Comparison of ENCODE assay signal across 11 mouse cellular contexts in genomic region chr9:62469696-62470095, GRCm38 (mm10).
DNase-seq lines count a peak whose midpoint lies in the region; ATAC-seq lines count a peak whose summit lies in the region.
"Had no signal": no experiment of that assay in that cellular context is flagged by ENCODE, and none has a peak within 500 bp of the region (broad histone marks: within the 10 kb centered on the region; RNA-seq: fewer than 3 reads in every experiment).

No protein-coding gene starts in this region.

- ATAC-seq in hindbrain, embryonic 11.5 days (ENCODE audit: low FRiP score): no peak
- no peak for ATAC-seq in forebrain, embryonic 11.5 days (replicated peaks; ENCODE audit: low FRiP score)
- no peak for ATAC-seq in hindbrain, embryonic 16.5 days
- ATAC-seq in neural tube, embryonic 14.5 days (ENCODE audit: low read depth): no peak

- intact Hi-C loops in heart, postnatal 25 days (cut with DNase I): loop anchor here (1.0 to 10.0 kb wide), 3 partner anchors 81 to 305 kb away; no protein-coding TSS in a partner anchor

- H3K27ac ChIP-seq in hindbrain, embryonic 10.5 days: peak overlapping the region; percentile 64; the same call in 1 of the 2 replicates
- H3K27ac ChIP-seq in hindbrain, embryonic 11.5 days (ENCODE audit: low read depth, low read length): no peak overlapping the region
- peak overlapping the region; percentile 13 for H3K27ac ChIP-seq in forebrain, embryonic 11.5 days (ENCODE audit: low read depth, low read length)
- peak overlapping the region; percentile 55 for H3K27ac ChIP-seq in hindbrain, embryonic 16.5 days (ENCODE audit: low read depth, low read length)
- H3K27ac ChIP-seq in neural tube, embryonic 14.5 days (ENCODE audit: low read depth, low read length): peak overlapping the region; percentile 44; the same call in 1 of the 2 replicates
- H3K27ac ChIP-seq: heart, embryonic 15.5 days had no signal

- no peak overlapping the region for H3K9ac ChIP-seq in hindbrain, embryonic 11.5 days (ENCODE audit: low read depth, low read length)
- H3K9ac ChIP-seq in forebrain, embryonic 11.5 days (ENCODE audit: low read length): no peak overlapping the region
- 0 out of 2 replicates have a peak overlapping the region, but pooled peaks have one; percentile 22 for H3K9ac ChIP-seq in hindbrain, embryonic 16.5 days (ENCODE audit: low read depth, low read length)
- no peak overlapping the region for H3K9ac ChIP-seq in neural tube, embryonic 14.5 days (replicated peaks; ENCODE audit: low read depth, low read length)
- H3K9ac ChIP-seq: heart, embryonic 15.5 days had no signal

- DNase-seq in hindbrain, embryonic 10.5 days (ENCODE audit: low spot score): no peak
- DNase-seq in hindbrain, embryonic 11.5 days (ENCODE audit: low spot score): no peak
- DNase-seq in forebrain, embryonic 11.5 days (ENCODE audit: low spot score): no peak
- no peak for DNase-seq in heart, postnatal 25 days (ENCODE audit: low spot score)
- DNase-seq in adrenal gland, adult (ENCODE audit: inconsistent age in 2 of 2, low spot score in 1 of 2): no peak
- DNase-seq in urinary bladder, postnatal 14 days (ENCODE audit: low spot score): no peak

- 84% methylated on average over 10 of the region's 10 CpGs for WGBS in hindbrain, embryonic 10.5 days
- WGBS in hindbrain, embryonic 11.5 days: 82% methylated on average over 10 of the region's 10 CpGs
- 79% methylated on average over 10 of the region's 10 CpGs for WGBS in forebrain, embryonic 11.5 days
- WGBS in hindbrain, embryonic 16.5 days: 61% methylated on average over 10 of the region's 10 CpGs
- 61% methylated on average over 10 of the region's 10 CpGs for WGBS in neural tube, embryonic 14.5 days

- no peak overlapping the region for H3K4me3 ChIP-seq in hindbrain, embryonic 10.5 days
- no peak overlapping the region for H3K4me3 ChIP-seq in hindbrain, embryonic 11.5 days (ENCODE audit: low read depth, low read length)
- no peak overlapping the region for H3K4me3 ChIP-seq in forebrain, embryonic 11.5 days (ENCODE audit: low read depth, low read length)
- no peak overlapping the region for H3K4me3 ChIP-seq in hindbrain, embryonic 16.5 days (ENCODE audit: low read length)
- H3K4me3 ChIP-seq in neural tube, embryonic 14.5 days (ENCODE audit: low read depth, low read length): no peak overlapping the region
- H3K4me3 ChIP-seq: erythroblast, embryonic 14.5 days; heart, embryonic 15.5 days had no signal

- H3K9me3 ChIP-seq in hindbrain, embryonic 10.5 days: no peaks in the 10 kb centered on the region
- no peaks in the 10 kb centered on the region for H3K9me3 ChIP-seq in hindbrain, embryonic 11.5 days (ENCODE audit: control insufficient read depth, low read length)
- H3K9me3 ChIP-seq in forebrain, embryonic 11.5 days (ENCODE audit: control insufficient read depth, low read length): no peaks in the 10 kb centered on the region
- H3K9me3 ChIP-seq in hindbrain, embryonic 16.5 days (ENCODE audit: control insufficient read depth, low read length): no peaks in the 10 kb centered on the region
- H3K9me3 ChIP-seq in neural tube, embryonic 14.5 days (ENCODE audit: control insufficient read depth, low read length): no peaks in the 10 kb centered on the region
- H3K9me3 ChIP-seq: heart, embryonic 15.5 days had no signal

- H3K4me1 ChIP-seq in hindbrain, embryonic 10.5 days (replicated peaks): peaks cover 38% of the 10 kb centered on the region
- 0 out of 2 replicates have a peak, but pooled peaks cover 2% of the 10 kb centered on the region for H3K4me1 ChIP-seq in hindbrain, embryonic 11.5 days (replicated peaks; ENCODE audit: control insufficient read depth, insufficient read depth, low read length)
- peaks cover 7% of the 10 kb centered on the region; the same call in 1 of the 2 replicates for H3K4me1 ChIP-seq in forebrain, embryonic 11.5 days (replicated peaks; ENCODE audit: control insufficient read depth, insufficient read depth, low read length)
- peaks cover 18% of the 10 kb centered on the region for H3K4me1 ChIP-seq in hindbrain, embryonic 16.5 days (ENCODE audit: control insufficient read depth, insufficient read depth, low read depth, low read length)
- peaks cover 19% of the 10 kb centered on the region; the same call in 1 of the 2 replicates for H3K4me1 ChIP-seq in neural tube, embryonic 14.5 days (ENCODE audit: control insufficient read depth, insufficient read depth, low read length)

- no peaks in the 10 kb centered on the region for H3K27me3 ChIP-seq in hindbrain, embryonic 10.5 days (ENCODE audit: insufficient read depth, poor library complexity, severe bottlenecking)
- no peaks in the 10 kb centered on the region for H3K27me3 ChIP-seq in hindbrain, embryonic 11.5 days (ENCODE audit: control insufficient read depth, insufficient read depth, low read length)
- no peaks in the 10 kb centered on the region for H3K27me3 ChIP-seq in forebrain, embryonic 11.5 days (ENCODE audit: control insufficient read depth, insufficient read depth, low read length)
- H3K27me3 ChIP-seq in hindbrain, embryonic 16.5 days (replicated peaks; ENCODE audit: control insufficient read depth, insufficient read depth, low read length): no peaks in the 10 kb centered on the region
- H3K27me3 ChIP-seq in neural tube, embryonic 14.5 days (ENCODE audit: control insufficient read depth, insufficient read depth, low read length): no peaks in the 10 kb centered on the region
- H3K27me3 ChIP-seq: heart, embryonic 15.5 days had no signal

- H3K4me2 ChIP-seq in hindbrain, embryonic 11.5 days (replicated peaks; ENCODE audit: low read depth, low read length): no peak overlapping the region
- no peak overlapping the region; the same call in 1 of the 2 replicates for H3K4me2 ChIP-seq in forebrain, embryonic 11.5 days (ENCODE audit: low read depth, low read length, severe bottlenecking)
- H3K4me2 ChIP-seq in hindbrain, embryonic 16.5 days (ENCODE audit: low read length): no peak overlapping the region
- H3K4me2 ChIP-seq in neural tube, embryonic 14.5 days (ENCODE audit: low read depth, low read length): no peak overlapping the region
- H3K4me2 ChIP-seq: heart, embryonic 15.5 days; liver, embryonic 11.5 days had no signal

- H3K36me3 ChIP-seq in hindbrain, embryonic 10.5 days: no peaks in the 10 kb centered on the region
- no peaks in the 10 kb centered on the region for H3K36me3 ChIP-seq in hindbrain, embryonic 11.5 days (ENCODE audit: control insufficient read depth, insufficient read depth, low read length)
- H3K36me3 ChIP-seq in forebrain, embryonic 11.5 days (ENCODE audit: control insufficient read depth, insufficient read depth, low read length): no peaks in the 10 kb centered on the region
- H3K36me3 ChIP-seq in hindbrain, embryonic 16.5 days (ENCODE audit: control insufficient read depth, insufficient read depth, low read length): no peaks in the 10 kb centered on the region
- no peaks in the 10 kb centered on the region for H3K36me3 ChIP-seq in neural tube, embryonic 14.5 days (ENCODE audit: control insufficient read depth, insufficient read depth, low read length)
- H3K36me3 ChIP-seq: heart, embryonic 15.5 days had no signal
